Mouse (Mus musculus) bone marrow macrophage, adult 2 months (primary cell): ENCODE measurements around the gene Hist1h3g. TPM values are rescaled to one million over a fixed set of nuclear protein-coding genes. Genes with fewer than 3 reads are reported as not detected.

ENCODE experiments used
- H3K27ac ChIP-seq: 2 replicates; pipeline ENCODE4 v1.5.1; 2012; ENCODE audit warnings: low read depth, low read length; ENCODE audit not compliant: insufficient read depth
- H3K4me1 ChIP-seq: 2 replicates; pipeline ENCODE4 v1.6.1; 2012; ENCODE audit warnings: low read length; ENCODE audit not compliant: control insufficient read depth, insufficient read depth
- H3K4me3 ChIP-seq: 2 replicates; pipeline ENCODE4 v1.5.1; 2012; ENCODE audit warnings: mild to moderate bottlenecking, low read length, moderate library complexity; ENCODE audit not compliant: insufficient read depth
- CTCF ChIP-seq: IDR thresholded peaks from 2 replicates; pipeline ENCODE4 v1.5.1; 2012; ENCODE audit warnings: low read depth, mild to moderate bottlenecking, low read length, moderate library complexity
- POLR2A ChIP-seq: IDR thresholded peaks from 2 replicates; pipeline ENCODE4 v1.6.1; 2012; ENCODE audit warnings: mild to moderate bottlenecking, low read depth, low read length, borderline replicate concordance
- polyA plus RNA-seq: library from polyadenylated mRNA; stranded (reverse); fragments of >200 nt; gene quantifications from 2 replicates; pipeline ENCODE4 v1.2.4, GENCODE M21; 2012; ENCODE audit not compliant: missing spikeins, insufficient read depth, insufficient read length

The Hist1h3g gene
- polyA plus RNA-seq = not detected in 2 replicates

- Histone ChIP-seq H3K4me3 (peak within 1 kb of the TSS; percentile 63), H3K27ac (peak within 1 kb of the TSS; percentile 84), H3K4me1 (peaks cover 29% of the 10 kb centered on the region)
Measured at GRCm38 (mm10) chr13:23535137-23536075, at the start of gene Hist1h3g. TSS of gene Hist1h3g (plus strand) at chr13:23535422.

- TF ChIP-seq POLR2A (no peak), CTCF (no peak)
- Histone ChIP-seq H3K4me3 (peak within 1 kb of the TSS; percentile 33), H3K4me1 (peaks cover 10% of the 10 kb centered on the region), H3K27ac (no peak within 1 kb of the TSS)
Measured at GRCm38 (mm10) chr13:23488400-23489322, 46.6 kb upstream of the Hist1h3g start, which contains the start of gene Btn2a2. TSS of gene Btn2a2 (minus strand) at chr13:23488857.

GRCm38 (mm10) chr13:23490863-23491262 lies 44.4 kb upstream of the Hist1h3g start:
- TF ChIP-seq POLR2A (no peak), CTCF (no peak)
- Histone ChIP-seq H3K4me3 (no peak overlapping the region), H3K4me1 (peaks cover 10% of the 10 kb centered on the region), H3K27ac (no peak overlapping the region)

- peaks cover 10% of the 10 kb centered on the region for H3K4me1 ChIP-seq
- H3K27ac ChIP-seq = no peak overlapping the region
- TF ChIP-seq POLR2A = no peak
- no peak for TF ChIP-seq CTCF
- no peak overlapping the region for H3K4me3 ChIP-seq
Measured at GRCm38 (mm10) chr13:23491263-23491662, 44.0 kb upstream of the Hist1h3g start.

GRCm38 (mm10) chr13:23491990-23492389 lies 43.2 kb upstream of the Hist1h3g start:
- no peak overlapping the region for H3K4me3 ChIP-seq
- TF ChIP-seq CTCF = no peak
- TF ChIP-seq POLR2A = no peak
- 0 out of 2 replicates have a peak overlapping the region, but pooled peaks have one; percentile 9 for H3K27ac ChIP-seq
- H3K4me1 ChIP-seq = peaks cover 13% of the 10 kb centered on the region

- Histone ChIP-seq H3K4me3 (no peak overlapping the region), H3K27ac (no peak overlapping the region), H3K4me1 (peaks cover 15% of the 10 kb centered on the region)
- TF ChIP-seq CTCF = no peak
- TF ChIP-seq POLR2A = no peak
Measured at GRCm38 (mm10) chr13:23495526-23495925, 39.7 kb upstream of the Hist1h3g start.

GRCm38 (mm10) chr13:23497656-23498321 lies 37.4 kb upstream of the Hist1h3g start:
- Histone ChIP-seq H3K4me3 (peak overlapping the region; percentile 40; the same call in 1 of the 2 replicates), H3K27ac (no peak overlapping the region), H3K4me1 (peaks cover 15% of the 10 kb centered on the region)
- no peak for TF ChIP-seq POLR2A
- TF ChIP-seq CTCF = no peak

GRCm38 (mm10) chr13:23498653-23499052 lies 36.6 kb upstream of the Hist1h3g start:
- no peak overlapping the region for H3K27ac ChIP-seq
- peak overlapping the region; percentile 40; the same call in 1 of the 2 replicates for H3K4me3 ChIP-seq
- H3K4me1 ChIP-seq = peaks cover 15% of the 10 kb centered on the region
- no peak for TF ChIP-seq CTCF
- TF ChIP-seq POLR2A = no peak

GRCm38 (mm10) chr13:23499943-23500342 lies 35.3 kb upstream of the Hist1h3g start:
- Histone ChIP-seq H3K4me1 (peaks cover 17% of the 10 kb centered on the region), H3K4me3 (no peak overlapping the region), H3K27ac (no peak overlapping the region)
- TF ChIP-seq POLR2A (no peak), CTCF (no peak)
